Mouse (Mus musculus): ENCODE data around the gene Cyb5rl. TPM values are rescaled to one million over a fixed set of nuclear protein-coding genes. Genes with fewer than 3 reads are reported as not detected.
"Not testable (repeated sequence)": the region's sequence is repeated elsewhere in the genome, so short reads cannot be mapped to it uniquely, and the experiment has no call there.

Cyb5rl gene
- total RNA-seq, 1 experiment from 2014 or later, result 6.2 TPM

DNA sequence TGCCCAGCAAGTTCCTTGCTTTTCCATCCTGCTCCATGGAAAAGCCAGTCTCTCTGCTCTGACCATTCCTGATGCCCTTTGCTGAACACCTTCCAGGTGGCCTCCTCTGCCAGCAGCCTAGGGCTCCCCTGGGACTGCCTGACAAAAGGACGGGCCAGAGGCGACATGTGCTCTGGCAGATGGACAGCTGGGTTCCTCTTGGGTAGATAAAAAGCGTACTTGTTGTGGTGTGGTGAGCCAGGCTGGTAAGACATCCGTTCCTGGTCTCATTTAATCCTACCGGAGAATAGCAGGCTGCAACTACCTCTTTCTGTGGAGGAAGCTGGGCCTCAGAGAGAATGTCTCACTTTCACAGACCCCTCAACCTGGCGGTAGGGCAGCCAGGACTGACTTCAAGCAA lies 29.3 kb downstream of the Cyb5rl start:
- peak; percentile 77 to 84 for ATAC-seq (replicated peaks in 1 of 2; ENCODE audit: insufficient read depth in 1 of 2, low FRiP score in 2 of 2, low TSS enrichment in 1 of 2, low read depth in 1 of 2, poor library complexity in 2 of 2, severe bottlenecking in 2 of 2)

DNA sequence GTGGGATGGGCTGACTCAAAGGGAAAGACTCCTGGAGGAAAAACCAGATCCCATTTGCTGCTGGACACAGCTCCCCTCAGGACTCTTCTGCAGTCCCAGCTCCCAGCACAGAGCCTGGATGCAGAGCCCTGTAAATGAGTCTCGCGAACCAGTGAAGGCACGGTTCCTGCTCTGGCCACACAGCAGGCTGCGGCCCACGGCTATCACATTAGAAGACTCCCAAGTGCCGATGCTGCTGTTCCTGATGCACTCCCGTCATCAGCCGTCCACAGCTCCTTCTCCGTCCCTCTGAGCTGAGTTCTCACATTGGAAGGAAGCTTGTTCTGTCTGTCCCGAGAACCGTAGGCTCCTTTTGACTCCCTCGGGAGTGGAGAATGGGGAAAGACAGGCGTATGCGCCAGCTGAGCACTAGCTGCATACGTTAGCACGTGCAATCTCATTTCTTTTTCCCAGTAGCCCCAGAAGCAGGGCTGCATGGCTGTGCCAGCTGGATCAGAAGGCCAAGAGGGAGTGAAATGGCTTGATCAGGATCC lies 30.1 kb downstream of the Cyb5rl start, which contains the start of gene Cdcp2:
TSS of gene Cdcp2 (plus strand) at position 51 of the 533 bp plus-strand sequence.
- no peak for ATAC-seq (replicated peaks in 1 of 2; ENCODE audit: insufficient read depth in 1 of 2, low FRiP score in 2 of 2, low TSS enrichment in 1 of 2, low read depth in 1 of 2, poor library complexity in 2 of 2, severe bottlenecking in 2 of 2)

DNA sequence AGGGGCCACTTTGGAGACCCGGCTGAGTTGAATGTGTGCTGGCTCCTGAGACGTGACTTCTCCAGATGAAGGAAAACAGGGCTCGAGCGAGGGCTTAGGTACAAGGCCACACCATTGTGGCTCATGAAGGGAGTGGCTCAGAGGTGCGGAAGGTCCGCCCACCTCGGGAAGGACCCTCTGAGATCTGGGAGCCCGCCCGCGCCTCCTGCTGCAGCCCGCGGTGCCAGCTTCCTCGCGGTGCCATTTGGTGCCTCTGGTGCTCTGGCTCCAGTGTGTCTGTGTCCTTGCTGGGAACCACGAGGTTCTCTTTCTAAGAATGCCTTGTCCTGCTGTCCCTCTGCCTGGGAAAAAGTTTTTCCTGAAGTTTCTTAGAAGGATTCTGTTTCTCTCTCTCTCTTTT lies 31.1 kb downstream of the Cyb5rl start:
- ATAC-seq (replicated peaks in 1 of 2; ENCODE audit: insufficient read depth in 1 of 2, low FRiP score in 2 of 2, low TSS enrichment in 1 of 2, low read depth in 1 of 2, poor library complexity in 2 of 2, severe bottlenecking in 2 of 2), result no peak

DNA sequence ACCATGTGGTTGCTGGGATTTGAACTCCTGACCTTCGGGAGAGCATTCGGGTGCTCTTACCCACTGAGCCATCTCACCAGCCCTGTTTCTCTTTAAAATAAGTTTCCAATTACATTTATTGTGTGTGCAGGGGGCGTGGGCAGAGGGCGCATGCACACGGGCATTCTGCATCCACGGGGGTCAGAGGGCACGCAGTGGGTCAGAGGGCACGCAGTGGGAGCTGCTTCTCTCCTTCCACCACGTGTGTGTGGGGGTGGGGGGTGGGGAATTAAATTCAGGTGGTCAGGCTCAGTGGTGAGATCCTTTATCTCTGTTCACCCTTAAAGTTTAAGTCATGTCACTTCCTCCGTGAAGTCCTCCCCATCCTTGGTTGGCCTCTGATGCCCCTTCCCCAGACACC lies 31.6 kb downstream of the Cyb5rl start:
- ATAC-seq (replicated peaks in 1 of 2; ENCODE audit: insufficient read depth in 1 of 2, low FRiP score in 2 of 2, low TSS enrichment in 1 of 2, low read depth in 1 of 2, poor library complexity in 2 of 2, severe bottlenecking in 2 of 2), result no peak

DNA sequence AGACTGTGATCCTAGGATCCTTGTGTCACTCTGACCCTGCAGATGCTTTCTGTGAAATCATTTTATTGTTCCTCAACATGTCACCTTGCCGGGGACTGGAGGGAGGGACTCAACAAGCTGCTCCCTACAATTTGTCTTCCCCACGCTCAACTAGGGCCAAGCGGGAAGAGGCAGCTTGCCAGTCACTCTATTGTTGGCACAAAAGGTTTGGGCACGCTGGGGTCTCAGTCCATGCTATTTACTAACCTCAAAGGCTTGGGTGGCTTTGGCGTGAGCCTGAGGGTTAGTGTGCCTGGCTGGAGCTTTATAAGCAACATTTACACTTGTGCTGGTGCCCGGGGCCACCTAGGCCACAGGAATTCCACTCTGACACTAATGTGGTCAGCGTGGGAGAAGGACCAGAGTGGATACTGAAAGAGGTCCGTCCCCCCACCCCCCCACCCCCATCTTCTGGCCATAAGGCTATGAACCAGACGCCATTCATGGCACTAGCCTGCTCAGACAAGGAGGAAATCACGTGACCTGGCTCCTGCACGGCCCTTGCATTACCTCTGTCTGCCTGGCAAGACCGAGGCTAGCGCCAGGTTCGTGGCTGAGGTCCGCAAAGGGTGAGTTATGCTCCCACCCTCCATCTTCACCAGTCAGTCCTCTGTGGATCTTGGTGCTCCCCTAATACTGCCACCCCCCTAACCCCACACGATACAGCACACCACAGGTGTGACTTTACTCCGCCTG lies 32.2 kb downstream of the Cyb5rl start:
- no peak for ATAC-seq (replicated peaks in 1 of 2; ENCODE audit: insufficient read depth in 1 of 2, low FRiP score in 2 of 2, low TSS enrichment in 1 of 2, low read depth in 1 of 2, poor library complexity in 2 of 2, severe bottlenecking in 2 of 2)

DNA sequence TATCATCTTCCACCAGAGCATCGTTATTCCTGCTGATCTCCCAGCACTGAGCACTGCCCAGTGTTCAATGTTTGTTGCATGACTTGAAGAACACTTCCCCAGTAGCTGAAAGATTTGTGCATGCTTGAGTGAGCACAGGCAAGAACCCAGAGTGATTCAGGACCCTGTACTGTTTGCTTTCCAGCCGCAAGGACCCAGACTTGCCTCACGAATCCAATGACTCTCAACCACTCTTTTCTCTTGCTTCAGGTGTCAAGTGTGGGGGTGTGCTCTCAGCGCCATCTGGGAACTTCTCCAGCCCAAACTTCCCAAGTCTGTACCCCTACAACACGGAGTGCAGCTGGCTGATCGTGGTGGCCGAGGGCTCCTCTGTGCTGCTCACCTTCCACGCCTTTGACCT lies 35.4 kb downstream of the Cyb5rl start:
- ATAC-seq (replicated peaks in 1 of 2; ENCODE audit: insufficient read depth in 1 of 2, low FRiP score in 2 of 2, low TSS enrichment in 1 of 2, low read depth in 1 of 2, poor library complexity in 2 of 2, severe bottlenecking in 2 of 2), result no peak

DNA sequence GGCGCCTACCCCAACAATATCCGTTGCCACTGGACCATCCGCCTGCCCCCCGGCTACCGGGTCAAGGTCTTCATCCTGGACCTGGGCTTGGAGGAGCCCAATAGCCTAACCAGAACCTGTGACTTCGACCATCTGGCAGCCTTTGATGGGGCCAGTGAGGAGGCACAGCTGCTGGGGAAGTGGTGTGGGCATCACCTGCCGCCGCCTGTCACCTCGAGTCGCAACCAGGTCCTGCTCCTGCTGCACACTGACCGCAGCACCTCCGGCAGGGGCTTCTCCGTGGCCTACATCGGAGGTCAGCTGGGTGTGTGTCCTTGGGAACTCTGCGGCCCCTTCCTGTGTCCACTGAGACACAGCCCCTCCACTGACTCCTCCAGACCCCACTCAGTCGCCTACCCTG lies 40.0 kb downstream of the Cyb5rl start:
- ATAC-seq (replicated peaks in 1 of 2; ENCODE audit: insufficient read depth in 1 of 2, low FRiP score in 2 of 2, low TSS enrichment in 1 of 2, low read depth in 1 of 2, poor library complexity in 2 of 2, severe bottlenecking in 2 of 2), result no peak

DNA sequence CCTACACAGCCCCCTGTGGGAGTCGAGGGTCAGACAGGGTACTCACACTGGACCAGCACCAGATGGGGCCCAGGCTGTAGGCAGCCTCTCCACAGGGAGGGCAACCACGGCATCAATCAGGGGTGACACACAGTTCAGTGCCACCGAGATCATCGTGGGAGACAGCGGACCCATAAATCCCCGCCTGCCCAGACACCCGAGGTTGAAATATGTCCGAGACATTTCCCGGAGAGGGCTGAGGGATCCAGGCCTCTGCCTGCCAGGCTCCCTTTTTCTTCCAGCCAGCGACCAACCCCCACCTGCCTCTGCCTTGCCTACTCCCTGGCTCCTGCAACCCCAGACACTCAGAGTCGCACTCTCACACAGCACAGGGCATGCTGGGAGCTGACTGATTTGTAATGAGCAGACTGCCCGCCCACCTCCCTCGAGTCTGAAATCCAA lies 41.5 kb downstream of the Cyb5rl start:
- ATAC-seq (replicated peaks in 1 of 2; ENCODE audit: insufficient read depth in 1 of 2, low FRiP score in 2 of 2, low TSS enrichment in 1 of 2, low read depth in 1 of 2, poor library complexity in 2 of 2, severe bottlenecking in 2 of 2), result no peak

DNA sequence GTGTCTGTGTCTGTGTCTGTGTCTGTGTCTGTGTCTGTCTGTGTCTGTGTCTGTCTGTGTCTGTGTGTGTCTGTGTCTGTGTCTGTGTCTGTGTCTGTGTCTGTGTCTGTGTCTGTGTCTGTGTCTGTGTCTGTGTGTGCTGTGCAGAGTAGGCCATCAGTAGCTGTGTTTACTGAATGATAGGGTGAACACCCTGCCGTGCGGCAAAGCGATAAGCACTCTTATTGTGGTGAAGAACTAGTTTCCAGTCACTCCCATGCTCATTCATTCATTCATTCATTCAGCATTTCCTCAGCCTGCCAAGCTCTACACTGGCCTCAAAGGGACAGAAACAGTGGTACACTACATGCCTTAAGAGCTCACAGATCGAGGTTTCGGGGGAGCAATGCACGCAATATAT lies 42.4 kb downstream of the Cyb5rl start:
- not testable (repeated sequence) for ATAC-seq (replicated peaks in 1 of 2; ENCODE audit: insufficient read depth in 1 of 2, low FRiP score in 2 of 2, low TSS enrichment in 1 of 2, low read depth in 1 of 2, poor library complexity in 2 of 2, severe bottlenecking in 2 of 2)

DNA sequence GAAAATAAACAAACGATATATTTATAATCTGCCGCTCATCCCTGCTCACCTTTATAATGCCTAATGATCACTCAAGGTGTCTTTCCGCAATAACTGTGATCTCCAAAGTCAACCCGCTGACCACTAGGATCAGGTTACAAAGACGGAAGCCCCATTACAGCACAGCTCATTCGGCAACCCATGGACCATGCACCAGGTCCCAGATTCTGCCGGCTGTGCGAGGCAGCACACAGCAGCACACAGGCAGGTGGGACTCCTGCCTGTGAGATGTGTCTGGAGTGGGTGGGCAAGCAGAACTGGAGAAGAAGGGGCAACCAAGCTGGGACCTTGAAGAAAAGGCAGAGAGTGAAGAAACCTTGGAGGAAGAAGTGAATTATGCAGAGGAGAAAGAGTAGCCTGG lies 47.5 kb downstream of the Cyb5rl start:
- no peak for ATAC-seq (replicated peaks in 1 of 2; ENCODE audit: insufficient read depth in 1 of 2, low FRiP score in 2 of 2, low TSS enrichment in 1 of 2, low read depth in 1 of 2, poor library complexity in 2 of 2, severe bottlenecking in 2 of 2)

DNA sequence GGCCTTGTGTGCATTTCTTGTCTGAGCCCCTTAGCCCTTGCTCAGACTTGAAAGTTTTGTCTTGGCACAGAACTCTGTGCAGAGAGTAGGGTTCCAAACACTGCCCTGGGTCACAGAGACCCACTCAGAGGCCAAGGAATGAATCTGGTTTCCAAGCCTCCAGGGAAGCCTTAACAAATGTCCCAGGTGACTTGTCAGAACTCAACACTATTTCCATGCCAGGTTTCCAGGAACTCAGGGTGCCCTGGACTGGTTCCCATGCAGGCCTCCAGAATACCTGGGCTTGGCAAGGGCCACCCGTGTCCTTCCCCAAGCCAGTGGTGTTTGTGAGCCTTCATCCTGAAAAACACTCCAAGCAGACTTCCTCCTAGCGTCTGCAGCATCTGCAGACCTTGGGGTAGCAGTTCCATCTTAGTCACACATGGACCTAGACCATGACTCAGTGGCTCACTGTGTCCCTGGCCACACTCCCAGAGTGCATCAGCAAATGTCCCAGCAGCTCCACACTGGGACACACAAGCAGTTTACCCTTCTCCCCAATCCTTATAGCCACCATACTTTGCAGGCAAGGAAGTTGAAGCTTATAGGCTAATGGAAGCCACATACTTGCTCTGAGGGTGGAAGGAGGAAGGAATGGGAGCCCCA lies 51.1 kb downstream of the Cyb5rl start:
- ATAC-seq (replicated peaks in 1 of 2; ENCODE audit: insufficient read depth in 1 of 2, low FRiP score in 2 of 2, low TSS enrichment in 1 of 2, low read depth in 1 of 2, poor library complexity in 2 of 2, severe bottlenecking in 2 of 2), result no peak

DNA sequence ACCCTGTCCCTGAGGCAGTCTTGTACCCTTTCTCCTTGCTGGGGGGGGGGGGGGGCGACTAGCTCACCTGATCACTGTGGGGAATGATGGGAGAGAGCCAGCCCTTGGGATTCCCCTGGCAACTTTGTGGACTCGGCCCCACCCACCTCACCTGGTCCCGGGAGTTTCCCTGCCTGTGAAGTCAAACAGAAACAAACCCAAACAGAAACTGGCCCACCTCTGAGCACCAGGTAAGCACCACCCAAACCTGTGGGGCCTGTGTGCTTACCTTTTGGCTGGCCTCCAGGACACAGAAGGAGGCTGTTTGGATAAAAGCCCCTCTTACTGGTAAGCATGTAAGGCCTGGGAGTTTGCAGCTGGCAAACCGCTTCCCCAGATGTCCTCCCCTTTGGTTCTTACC lies 52.3 kb downstream of the Cyb5rl start:
- no peak for ATAC-seq (replicated peaks in 1 of 2; ENCODE audit: insufficient read depth in 1 of 2, low FRiP score in 2 of 2, low TSS enrichment in 1 of 2, low read depth in 1 of 2, poor library complexity in 2 of 2, severe bottlenecking in 2 of 2)

DNA sequence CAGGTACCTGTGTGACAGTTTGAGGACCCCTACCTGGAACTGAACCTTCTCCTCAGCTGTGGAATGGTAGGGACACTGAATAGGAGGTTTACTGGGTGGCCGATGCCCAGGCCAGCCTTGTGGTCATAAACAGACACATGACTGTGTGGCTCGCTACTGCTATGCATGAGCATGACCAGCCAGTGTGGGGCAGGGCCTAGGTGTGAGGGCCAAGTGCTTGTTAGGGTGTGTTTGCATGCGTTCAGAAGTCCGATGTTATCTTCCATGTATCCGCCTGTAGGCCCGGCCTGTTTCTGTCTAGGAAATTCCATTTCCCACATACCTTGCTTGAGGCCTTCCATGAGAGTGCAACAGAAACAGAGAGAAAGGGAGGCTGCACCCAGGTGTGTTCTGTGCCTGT lies 53.9 kb downstream of the Cyb5rl start:
- no peak for ATAC-seq (replicated peaks in 1 of 2; ENCODE audit: insufficient read depth in 1 of 2, low FRiP score in 2 of 2, low TSS enrichment in 1 of 2, low read depth in 1 of 2, poor library complexity in 2 of 2, severe bottlenecking in 2 of 2)

DNA sequence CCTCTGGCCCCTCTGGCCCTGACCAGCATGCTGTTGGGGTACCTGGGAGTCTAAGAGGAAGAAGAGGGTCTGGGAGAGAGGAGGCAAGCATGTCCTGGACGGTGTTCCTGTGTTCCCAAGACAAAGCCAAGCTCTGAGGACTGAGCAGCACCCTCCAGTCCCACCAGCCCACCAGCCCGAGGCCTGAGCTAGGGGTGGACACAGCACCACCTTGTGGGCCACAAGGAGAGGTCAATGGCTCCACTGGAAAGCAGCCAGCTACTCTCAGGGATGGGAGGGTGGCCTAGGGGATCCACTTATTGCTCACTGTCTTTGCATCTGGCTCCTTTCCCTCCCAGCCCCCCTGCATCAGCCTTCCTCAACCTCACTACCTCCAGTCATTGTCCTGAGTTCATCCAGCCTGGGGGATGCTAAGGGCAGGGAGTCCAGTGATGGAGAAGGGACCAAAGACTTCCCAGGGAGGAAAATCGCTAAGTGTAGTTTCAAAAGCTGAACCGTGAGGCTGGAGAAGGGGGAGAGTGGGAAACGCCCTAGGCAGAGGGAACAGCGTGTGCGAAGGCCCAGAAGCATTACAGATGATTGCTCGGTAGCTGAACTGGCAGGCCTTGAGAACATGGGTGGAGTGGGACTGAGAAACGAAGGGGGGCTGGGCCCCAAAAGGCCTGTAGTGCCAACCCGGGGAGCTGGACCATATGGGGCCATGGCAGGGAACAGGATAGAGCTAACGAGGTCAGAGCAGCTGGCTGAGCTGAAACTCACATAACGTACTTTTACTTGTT lies 54.6 kb downstream of the Cyb5rl start:
- ATAC-seq (replicated peaks in 1 of 2; ENCODE audit: insufficient read depth in 1 of 2, low FRiP score in 2 of 2, low TSS enrichment in 1 of 2, low read depth in 1 of 2, poor library complexity in 2 of 2, severe bottlenecking in 2 of 2), result no peak

DNA sequence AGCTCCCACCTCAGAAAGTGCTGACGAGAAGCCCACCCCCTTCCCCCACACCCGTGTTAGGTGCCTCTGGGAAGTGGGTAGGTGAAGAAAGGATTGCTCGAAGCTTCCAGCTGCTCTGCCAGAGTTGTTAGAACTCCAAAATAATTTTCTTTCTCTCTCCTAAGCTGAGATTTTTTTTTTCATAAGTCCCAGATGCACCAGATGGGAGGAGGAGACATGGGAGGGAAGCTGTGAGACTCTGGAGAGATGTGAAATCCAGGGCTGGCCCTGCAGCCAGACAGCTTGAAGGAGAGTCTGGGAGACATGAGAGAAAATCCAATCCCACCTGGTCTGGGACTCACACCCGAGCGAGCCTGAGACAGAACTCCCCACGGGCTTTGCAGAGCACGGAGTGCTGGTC lies 57.6 kb downstream of the Cyb5rl start:
- no peak for ATAC-seq (replicated peaks in 1 of 2; ENCODE audit: insufficient read depth in 1 of 2, low FRiP score in 2 of 2, low TSS enrichment in 1 of 2, low read depth in 1 of 2, poor library complexity in 2 of 2, severe bottlenecking in 2 of 2)

DNA sequence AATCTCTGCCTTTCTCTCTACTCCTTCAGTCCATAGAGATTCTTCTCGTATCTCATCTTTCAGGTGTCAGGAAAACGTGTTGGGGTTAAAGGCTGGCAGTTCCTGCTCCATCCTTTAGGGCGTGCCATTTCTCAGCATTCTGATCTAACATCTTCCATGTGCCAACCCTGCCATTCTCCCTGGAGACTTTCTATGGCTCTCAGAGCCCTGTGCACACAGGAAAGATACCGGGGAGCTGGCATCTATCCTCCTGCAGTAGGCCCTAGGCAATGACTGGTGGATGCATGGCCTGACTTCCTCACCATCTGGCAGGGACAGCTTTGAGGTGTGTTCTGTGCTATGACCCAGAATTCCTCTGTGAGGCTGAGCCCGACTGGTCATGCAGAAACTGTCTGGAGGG lies 58.3 kb downstream of the Cyb5rl start:
- ATAC-seq (replicated peaks in 1 of 2; ENCODE audit: insufficient read depth in 1 of 2, low FRiP score in 2 of 2, low TSS enrichment in 1 of 2, low read depth in 1 of 2, poor library complexity in 2 of 2, severe bottlenecking in 2 of 2), result no peak

DNA sequence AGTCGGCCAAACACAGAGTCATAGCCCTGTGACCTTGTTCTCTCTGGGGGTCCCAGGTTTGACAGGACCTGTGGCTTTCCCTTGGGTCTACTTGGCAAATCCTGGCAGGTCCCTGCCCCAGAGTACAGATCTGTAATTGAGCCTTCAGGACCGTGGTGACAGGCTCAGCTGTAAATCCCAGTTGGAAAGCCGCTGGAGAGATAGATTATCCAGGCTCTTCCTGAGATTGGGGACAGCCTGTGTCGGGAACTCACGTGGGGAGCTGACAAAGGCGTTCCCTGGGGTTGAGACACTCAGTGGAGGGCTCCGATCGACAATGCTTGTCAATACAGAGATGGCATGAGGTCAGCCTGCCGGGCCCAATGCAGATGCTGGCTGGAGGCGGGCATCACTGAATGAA lies 59.6 kb downstream of the Cyb5rl start:
- no peak for ATAC-seq (replicated peaks in 1 of 2; ENCODE audit: insufficient read depth in 1 of 2, low FRiP score in 2 of 2, low TSS enrichment in 1 of 2, low read depth in 1 of 2, poor library complexity in 2 of 2, severe bottlenecking in 2 of 2)

DNA sequence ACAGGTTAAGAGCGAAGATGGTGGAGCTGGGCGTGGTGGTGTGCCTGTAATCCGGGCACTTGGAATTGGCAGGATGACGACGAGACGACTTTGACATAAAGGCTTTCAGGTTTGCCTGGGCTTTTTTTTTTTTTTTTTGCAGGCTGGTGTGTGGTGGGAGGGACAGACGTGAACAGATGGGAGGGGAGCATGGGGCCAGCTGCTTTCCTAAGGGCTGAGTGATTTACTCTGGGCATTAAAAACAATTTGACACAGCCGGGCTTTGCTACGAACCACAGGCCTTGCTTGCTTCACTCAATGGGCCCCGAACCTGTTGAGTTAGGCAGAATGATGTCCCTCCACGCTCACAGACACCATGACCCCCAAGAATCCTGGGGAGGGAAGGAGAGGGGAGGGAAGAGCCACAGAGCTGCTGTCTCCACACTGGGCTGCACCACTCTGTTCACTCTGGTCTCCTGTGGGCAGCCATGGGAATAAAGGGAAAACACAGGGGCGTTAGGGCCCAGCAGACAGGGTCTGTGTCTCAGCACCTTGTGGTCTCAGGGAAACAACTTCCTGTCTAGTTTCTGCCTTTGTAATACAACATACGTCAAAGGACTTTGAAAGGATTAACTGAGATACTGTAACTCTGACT lies 60.2 kb downstream of the Cyb5rl start:
- ATAC-seq (replicated peaks in 1 of 2; ENCODE audit: insufficient read depth in 1 of 2, low FRiP score in 2 of 2, low TSS enrichment in 1 of 2, low read depth in 1 of 2, poor library complexity in 2 of 2, severe bottlenecking in 2 of 2), result no peak
